Mouse (Mus musculus) CH12.LX (cell line): Measurements from ENCODE around the gene Yy2. TPM values are rescaled to one million over a fixed set of nuclear protein-coding genes. Genes with fewer than 3 reads are reported as not detected.
A peak's percentile ranks its signal among the peaks of the same experiment; 100 is the strongest.

Source experiments
- DNase-seq: peaks from one replicate; pipeline ENCODE4 v3.0.0-alpha.2; 2013; ENCODE audit errors: extremely low read depth
- H3K27ac ChIP-seq: 2 replicates; pipeline ENCODE4 v1.5.1; 2012; ENCODE audit warnings: low read depth, mild to moderate bottlenecking, control low read depth, moderate library complexity; ENCODE audit not compliant: insufficient read depth
- H3K27me3 ChIP-seq: replicated peaks from 2 replicates; pipeline ENCODE3; 2012; ENCODE audit warnings: inconsistent platforms
- H3K36me3 ChIP-seq, 2 experiments: replicated peaks in 1 of 2; 2 replicates each; pipeline versions ENCODE3 to v1.6.1; 2012; ENCODE audit warnings: inconsistent platforms in 1 of 2, low read length in 1 of 2, mild to moderate bottlenecking in 1 of 2, mixed read lengths in 1 of 2, moderate library complexity in 1 of 2; ENCODE audit not compliant: control insufficient read depth in 1 of 2, insufficient read depth in 1 of 2
- H3K4me1 ChIP-seq, 2 experiments: 2 replicates each; pipeline ENCODE4 v1.6.1; 2012; ENCODE audit warnings: inconsistent platforms in 1 of 2, moderate library complexity in 1 of 2; ENCODE audit not compliant: insufficient read depth in 2 of 2, control insufficient read depth in 1 of 2
- H3K4me2 ChIP-seq: 2 replicates; pipeline ENCODE4 v1.6.1; 2012; ENCODE audit warnings: low read depth, mild to moderate bottlenecking, control low read depth; ENCODE audit not compliant: poor library complexity, insufficient read depth, severe bottlenecking
- H3K4me3 ChIP-seq, 3 experiments: fragments of 150-350 bp in 1 of 3; sonication (generic) in 1 of 3; replicated peaks in 1 of 3; 2 replicates each; pipeline versions ENCODE3 to v1.5.1; 2011 to 2012; ENCODE audit warnings: low read depth in 2 of 3, low read length in 2 of 3, mild to moderate bottlenecking in 2 of 3, moderate library complexity in 2 of 3, control low read depth in 1 of 3, improper control_type of control experiment in 1 of 3, inconsistent platforms in 1 of 3, mixed read lengths in 1 of 3; ENCODE audit not compliant: poor library complexity in 1 of 3
- H3K79me2 ChIP-seq: replicated peaks from 2 replicates; pipeline ENCODE4 v1.6.1; 2012; ENCODE audit warnings: mild to moderate bottlenecking, moderate library complexity; ENCODE audit not compliant: control insufficient read depth, poor library complexity, insufficient read depth, severe bottlenecking; ENCODE audit errors: extremely low read depth
- H3K9ac ChIP-seq: 2 replicates; pipeline ENCODE4 v1.6.1; 2012; ENCODE audit warnings: low read depth, mild to moderate bottlenecking, control low read depth, moderate library complexity; ENCODE audit not compliant: insufficient read depth
- H3K9me3 ChIP-seq: replicated peaks from 2 replicates; pipeline ENCODE3; 2012; ENCODE audit warnings: low read length, inconsistent platforms, mixed read lengths
- BHLHE40 ChIP-seq: IDR thresholded peaks from 2 replicates; pipeline ENCODE4 v1.6.1; 2011; ENCODE audit warnings: mild to moderate bottlenecking, low read depth, low read length, improper control_type of control experiment
- CHD1 ChIP-seq: IDR thresholded peaks from 2 replicates; pipeline ENCODE4 v1.6.1; 2012; ENCODE audit warnings: low read depth, low read length, improper control_type of control experiment, inconsistent platforms
- CHD2 ChIP-seq: IDR thresholded peaks from 2 replicates; pipeline ENCODE4 v1.6.1; 2011; ENCODE audit warnings: low read length, improper control_type of control experiment
- ELF1 ChIP-seq: IDR thresholded peaks from 2 replicates; pipeline ENCODE4 v1.6.1; 2014; ENCODE audit warnings: low read depth, mild to moderate bottlenecking, inconsistent platforms, low read length, improper control_type of control experiment
- ETS1 ChIP-seq: conservative IDR thresholded peaks from 2 replicates; pipeline ENCODE4 v1.6.1; 2012; ENCODE audit warnings: low read depth, mild to moderate bottlenecking, inconsistent platforms, low read length, improper control_type of control experiment, moderate library complexity
- HCFC1 ChIP-seq: IDR thresholded peaks from 2 replicates; pipeline ENCODE4 v1.6.1; 2012; ENCODE audit warnings: low read depth, mild to moderate bottlenecking, inconsistent platforms, low read length, improper control_type of control experiment
- IRF4 ChIP-seq: IDR thresholded peaks from 2 replicates; pipeline ENCODE4 v1.6.1; 2014; ENCODE audit warnings: low read depth, mild to moderate bottlenecking, inconsistent platforms, low read length, improper control_type of control experiment
- KAT2A ChIP-seq: IDR thresholded peaks from 2 replicates; pipeline ENCODE4 v1.6.1; 2012; ENCODE audit warnings: low read length, improper control_type of control experiment, inconsistent platforms; ENCODE audit not compliant: insufficient replicate concordance
- MAX ChIP-seq: IDR thresholded peaks from 2 replicates; pipeline ENCODE4 v1.6.1; 2011; ENCODE audit warnings: low read length, improper control_type of control experiment
- MAZ ChIP-seq: IDR thresholded peaks from 2 replicates; pipeline ENCODE4 v1.6.1; 2012; ENCODE audit warnings: low read depth, mild to moderate bottlenecking, inconsistent platforms, low read length, improper control_type of control experiment, moderate library complexity
- MEF2A ChIP-seq: IDR thresholded peaks from 2 replicates; pipeline ENCODE4 v1.6.1; 2014; ENCODE audit warnings: low read depth, mild to moderate bottlenecking, inconsistent platforms, low read length, improper control_type of control experiment, borderline replicate concordance
- MXI1 ChIP-seq: IDR thresholded peaks from 2 replicates; pipeline ENCODE4 v1.6.1; 2011; ENCODE audit warnings: mild to moderate bottlenecking, low read depth, low read length, improper control_type of control experiment
- MYC ChIP-seq: IDR thresholded peaks from 2 replicates; pipeline ENCODE4 v1.6.1; 2011; ENCODE audit warnings: low read depth, mild to moderate bottlenecking, improper control_type of control experiment, low read length
- NELFE ChIP-seq: IDR thresholded peaks from 2 replicates; pipeline ENCODE4 v1.6.1; 2011; ENCODE audit warnings: low read depth, low read length, improper control_type of control experiment
- NRF1 ChIP-seq: IDR thresholded peaks from 2 replicates; pipeline ENCODE4 v1.6.1; 2014; ENCODE audit warnings: low read depth, mild to moderate bottlenecking, inconsistent platforms, low read length, improper control_type of control experiment, moderate library complexity
- PAX5 ChIP-seq: IDR thresholded peaks from 2 replicates; pipeline ENCODE4 v1.6.1; 2012; ENCODE audit warnings: low read length, inconsistent platforms, mixed read lengths
- POLR2A ChIP-seq: IDR thresholded peaks from 2 replicates; pipeline ENCODE4 v1.6.1; 2011; ENCODE audit warnings: low read depth, mild to moderate bottlenecking, improper control_type of control experiment, low read length
- RAD21 ChIP-seq: IDR thresholded peaks from 2 replicates; pipeline ENCODE4 v1.6.1; 2011; ENCODE audit warnings: low read depth, mild to moderate bottlenecking, low read length, improper control_type of control experiment, moderate library complexity
- SIN3A ChIP-seq: IDR thresholded peaks from 2 replicates; pipeline ENCODE4 v1.6.1; 2012; ENCODE audit warnings: low read length, improper control_type of control experiment, inconsistent platforms
- SMC3 ChIP-seq: IDR thresholded peaks from 2 replicates; pipeline ENCODE4 v1.6.1; 2011; ENCODE audit warnings: low read depth, low read length, improper control_type of control experiment
- TBP ChIP-seq: conservative IDR thresholded peaks from 2 replicates; pipeline ENCODE4 v1.6.1; 2011; ENCODE audit warnings: low read depth, low read length, improper control_type of control experiment
- TCF12 ChIP-seq: IDR thresholded peaks from 2 replicates; pipeline ENCODE4 v1.6.1; 2014; ENCODE audit warnings: low read depth, mild to moderate bottlenecking, inconsistent platforms, low read length, improper control_type of control experiment
- UBTF ChIP-seq: IDR thresholded peaks from 2 replicates; pipeline ENCODE4 v1.6.1; 2012; ENCODE audit warnings: low read depth, mild to moderate bottlenecking, inconsistent platforms, low read length, improper control_type of control experiment, moderate library complexity
- USF2 ChIP-seq: conservative IDR thresholded peaks from 2 replicates; pipeline ENCODE4 v1.6.1; 2011; ENCODE audit warnings: low read depth, low read length, improper control_type of control experiment
- ZMIZ1 ChIP-seq: IDR thresholded peaks from 2 replicates; pipeline ENCODE4 v1.6.1; 2012; ENCODE audit warnings: low read depth, mild to moderate bottlenecking, inconsistent platforms, low read length, improper control_type of control experiment
- ZNF384 ChIP-seq: IDR thresholded peaks from 2 replicates; pipeline ENCODE4 v1.6.1; 2012; ENCODE audit warnings: low read depth, low read length, improper control_type of control experiment, inconsistent platforms
- dilution Hi-C: fragments of 300-500 bp; cut with MboI; formaldehyde crosslinking; loops from 2 replicates; pipeline ENCODE4 v1.14.3; 2020; ENCODE audit warnings: low sequenced_read_pairs; ENCODE audit not compliant: extremely low pct_unique_long_range_greater_than_20kb, extremely low pct_ligation_motif_present
- in situ Hi-C: fragments of 300-500 bp; cut with MboI; formaldehyde crosslinking; loops from 3 replicates; pipeline ENCODE4 v1.14.3; 2019; ENCODE audit warnings: low sequenced_read_pairs, low pct_ligation_motif_present, low pct_unique_long_range_greater_than_20kb, mixed read lengths
- polyA plus RNA-seq: library from polyadenylated mRNA; unstranded; fragments of >175 nt; gene quantifications from 2 replicates; pipeline ENCODE4 v1.2.1, GENCODE M21; 2012; ENCODE audit warnings: low read depth; ENCODE audit not compliant: insufficient read length
- total RNA-seq, 2 experiments: library from RNA; depleted of rRNA; stranded (reverse); fragments of 300-350 nt in 1 of 2; fragments of >200 nt in 1 of 2; gene quantifications; 2 replicates each; pipeline ENCODE4 v1.2.3; 2012 to 2014

Yy2 gene
- total and polyA plus RNA-seq, 3 experiments, result 0.40 to 7.2 (median 1.8) TPM

- Histone ChIP-seq H3K4me3 (peak within 1 kb of the TSS; percentile 64 to 88 (median 65)), H3K27me3 (no peaks in the 10 kb centered on the region), H3K9ac (peak within 1 kb of the TSS; percentile 88), H3K9me3 (no peaks in the 10 kb centered on the region), H3K36me3 (no peaks in the 10 kb centered on the region), H3K4me2 (peak within 1 kb of the TSS; percentile 89), H3K79me2 (peaks cover 16% of the 10 kb centered on the region), H3K27ac (peak within 1 kb of the TSS; percentile 96), H3K4me1 (peaks cover 0 to 7% of the 10 kb centered on the region in 2 experiments; a peak in 1 of 4 replicates)
- dilution Hi-C loops (no loop called here), in situ Hi-C loops (loop anchor here (10.0 kb wide), 1 partner anchor 124 kb away; no protein-coding TSS in a partner anchor)
- DNase-seq, result peak; percentile 59
- peak; percentile 47; the same call in 1 of the 2 replicates for TF ChIP-seq NELFE
- TF ChIP-seq HCFC1, result peak; percentile 87
- TF ChIP-seq MAX, result peak; percentile 25; the same call in 1 of the 2 replicates
- TF ChIP-seq TBP, result peak; percentile 86
- TF ChIP-seq MEF2A, result peak; percentile 38; the same call in 1 of the 2 replicates
- TF ChIP-seq CHD2, result no peak
- TF ChIP-seq BHLHE40, result 0 out of 2 replicates have a peak, but pooled peaks have one; percentile 21
- TF ChIP-seq SIN3A, result peak; percentile 82
- TF ChIP-seq MXI1, result peak; percentile 43; the same call in 1 of the 2 replicates
- peak; percentile 31; the same call in 1 of the 2 replicates for TF ChIP-seq NRF1
- TF ChIP-seq SMC3, result no peak
- TF ChIP-seq TCF12, result peak; percentile 82
- peak; percentile 79 for TF ChIP-seq ELF1
- peak; percentile 52; the same call in 1 of the 2 replicates for TF ChIP-seq MYC
- no peak for TF ChIP-seq CHD1
- TF ChIP-seq PAX5, result no peak
- no peak for TF ChIP-seq RAD21
- TF ChIP-seq ZMIZ1, result 0 out of 2 replicates have a peak, but pooled peaks have one; percentile 38
- no peak for TF ChIP-seq MAZ
- peak; percentile 87 for TF ChIP-seq UBTF
- 0 out of 2 replicates have a peak, but pooled peaks have one; percentile 13 for TF ChIP-seq IRF4
- no peak for TF ChIP-seq USF2
- peak; percentile 99 for TF ChIP-seq ZNF384
- 0 out of 2 replicates have a peak, but pooled peaks have one; percentile 56 for TF ChIP-seq KAT2A
- peak; percentile 65 for TF ChIP-seq POLR2A
- TF ChIP-seq ETS1, result no peak
These were observed 29.6 kb upstream of the Yy2 start, which contains the start of gene Mbtps2 for GRCm38 (mm10) chrX:157598186-157598996. Gene Mbtps2 (minus strand): TSS chrX:157598715.
